Mouse (Mus musculus) brain, adult 2 months (tissue): ENCODE results near the gene Prss12.

Experiments used
- DNase-seq: peaks from one replicate; pipeline ENCODE4 v3.0.0; 2011; ENCODE audit warnings: low read depth, low spot score

The Prss12 gene

DNA sequence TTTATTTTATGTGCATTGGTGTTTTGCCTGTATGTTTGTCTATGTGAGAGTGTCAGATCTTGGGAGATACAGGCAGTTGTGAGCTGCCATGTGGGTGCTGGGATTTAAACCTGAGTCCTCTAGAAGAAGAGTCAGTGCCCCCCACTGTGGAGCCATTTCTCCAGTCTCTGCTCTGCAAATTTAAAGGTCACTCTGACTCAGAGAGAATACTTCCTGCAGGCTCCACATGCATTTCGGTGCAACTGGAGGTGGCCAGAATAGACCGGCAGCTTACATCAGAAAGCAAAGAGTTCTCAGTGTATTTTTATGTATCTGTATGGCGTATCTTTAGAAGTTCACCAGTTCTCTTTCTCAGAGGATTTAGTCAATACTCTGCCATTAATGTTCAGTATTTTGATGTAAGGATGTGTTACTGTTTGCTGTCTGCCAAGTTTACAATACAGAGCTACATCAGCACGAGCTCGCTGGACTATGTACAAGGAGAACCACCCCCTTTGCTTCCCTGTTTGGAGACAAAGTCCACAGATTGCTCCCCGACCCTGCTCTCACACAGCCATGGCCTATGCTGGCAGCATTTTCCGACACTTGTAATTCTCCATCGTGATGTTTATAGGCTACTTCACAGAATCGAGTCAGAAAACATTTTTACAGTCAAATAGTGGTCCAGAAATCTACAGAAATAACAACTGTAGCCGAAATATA, 81.2 kb downstream of the Prss12 start:
- peak; percentile 56 for DNase-seq

DNA sequence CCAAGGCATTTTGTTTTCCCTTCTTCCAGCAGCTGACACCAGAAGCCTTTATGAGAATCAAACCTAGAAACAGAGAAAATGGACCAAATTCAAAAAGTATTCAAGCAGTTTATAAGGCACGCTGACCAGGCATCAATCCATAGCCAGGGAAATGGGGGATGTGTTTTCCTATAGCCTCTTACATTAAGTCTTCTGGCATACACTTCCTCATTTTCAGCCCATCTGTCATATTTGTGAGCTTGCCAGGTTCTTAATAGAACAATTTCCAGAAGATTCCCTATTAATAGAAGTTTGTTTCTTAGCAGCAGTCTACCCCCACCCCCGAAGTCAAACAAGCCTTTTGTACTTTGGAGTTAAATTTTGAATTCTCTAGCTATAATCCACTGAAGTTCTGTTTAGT, 84.4 kb downstream of the Prss12 start:
- DNase-seq = peak; percentile 84

DNA sequence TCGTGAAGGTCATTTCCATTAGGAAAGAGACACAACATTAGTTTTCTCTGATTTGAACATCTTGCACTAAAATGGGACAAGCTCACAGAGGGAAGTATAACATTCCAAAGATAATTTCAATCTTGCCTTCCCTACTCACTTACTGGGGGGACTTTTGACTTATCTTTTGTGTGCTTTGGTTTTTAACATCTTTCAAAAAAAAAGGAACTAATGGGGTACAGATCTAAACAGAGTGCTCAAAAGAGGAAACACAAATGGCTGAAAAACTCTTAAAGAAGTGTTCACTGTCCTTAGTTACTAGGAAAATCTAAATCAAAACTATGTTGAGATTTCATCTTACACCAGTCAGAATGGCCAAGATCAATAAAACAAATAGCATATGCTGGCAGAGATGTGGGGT, 90.6 kb downstream of the Prss12 start:
- no peak for DNase-seq

GRCm38 (mm10) chr3:123543585-123544304, 97.0 kb downstream of the Prss12 start:
- no peak for DNase-seq

DNA sequence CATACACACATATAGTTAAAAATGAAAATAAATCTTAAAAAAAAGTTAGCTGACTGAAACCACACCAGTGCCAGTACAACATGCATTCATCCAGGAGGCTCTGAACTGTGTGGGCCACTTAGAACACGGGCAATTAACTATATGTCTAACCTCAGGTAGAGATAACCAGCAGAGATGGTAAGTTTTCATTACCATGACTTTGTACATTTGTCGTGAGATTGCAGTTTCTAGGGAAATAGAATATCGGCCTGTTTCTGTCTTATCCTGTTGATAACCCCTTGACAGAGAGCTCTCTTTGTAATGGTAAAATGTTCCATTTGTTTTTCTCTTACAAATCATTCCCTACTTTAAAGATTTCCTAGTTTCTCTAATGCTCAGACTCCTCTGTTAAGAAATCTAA, 103.8 kb downstream of the Prss12 start:
- DNase-seq = no peak

GRCm38 (mm10) chr3:123553872-123554271, 107.2 kb downstream of the Prss12 start:
- no peak for DNase-seq

DNA sequence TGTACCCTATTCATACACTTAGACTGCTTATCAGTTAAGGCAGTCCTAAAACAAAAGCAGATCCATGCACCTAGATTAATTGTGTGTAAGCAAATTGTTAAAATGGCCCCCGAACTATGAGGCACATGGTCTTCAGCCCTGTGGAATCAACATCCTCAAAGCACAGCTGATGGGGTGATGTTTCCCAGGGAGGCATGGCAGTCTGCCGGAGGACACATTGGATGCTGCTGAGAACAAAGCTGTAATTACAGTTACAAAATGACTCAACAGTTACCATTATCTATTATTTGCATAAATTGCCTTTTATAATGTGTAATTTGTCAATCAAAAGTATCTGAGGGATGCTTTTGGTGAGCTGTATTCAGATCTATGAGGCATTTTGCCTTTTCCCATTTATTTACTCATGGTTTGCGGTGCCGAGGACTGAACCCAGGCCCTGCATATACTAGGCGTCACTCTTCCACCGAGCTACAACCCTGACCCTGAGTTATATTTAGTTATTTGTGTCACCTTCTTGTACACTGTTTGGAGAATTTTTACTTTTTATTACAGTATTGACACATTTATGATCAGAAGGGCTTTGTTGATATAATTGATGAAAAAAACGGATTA, 108.6 kb downstream of the Prss12 start:
- DNase-seq = peak; percentile 60
